Mouse (Mus musculus) layer of hippocampus, adult 9-10 months (tissue): ENCODE data around the gene Alpl.

Experiments used
- DNase-seq: peaks from one replicate; pipeline ENCODE4 v3.0.0; 2022; ENCODE audit warnings: low spot score

The Alpl gene

DNA sequence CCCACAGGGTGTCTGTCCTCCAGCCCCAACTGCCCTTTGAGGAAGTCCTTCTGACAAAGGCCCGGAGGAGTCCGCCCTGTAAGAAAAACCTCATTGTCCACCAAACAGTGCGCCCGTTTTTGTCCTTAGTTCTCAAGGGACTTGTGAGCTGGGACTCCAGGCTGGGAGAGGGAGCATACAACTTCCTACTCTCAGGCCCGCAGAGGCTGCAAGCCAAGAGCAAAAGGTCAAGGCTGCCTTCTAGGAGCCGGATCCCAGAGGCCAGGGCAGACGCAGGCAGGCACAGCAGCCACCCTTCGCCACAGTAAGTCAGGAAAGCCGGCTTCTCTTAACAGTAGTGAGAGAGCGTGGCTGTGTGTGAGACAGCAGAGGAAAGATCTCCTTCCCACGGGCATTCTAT lies 4.1 kb upstream of the Alpl start:
- no peak for DNase-seq

DNA sequence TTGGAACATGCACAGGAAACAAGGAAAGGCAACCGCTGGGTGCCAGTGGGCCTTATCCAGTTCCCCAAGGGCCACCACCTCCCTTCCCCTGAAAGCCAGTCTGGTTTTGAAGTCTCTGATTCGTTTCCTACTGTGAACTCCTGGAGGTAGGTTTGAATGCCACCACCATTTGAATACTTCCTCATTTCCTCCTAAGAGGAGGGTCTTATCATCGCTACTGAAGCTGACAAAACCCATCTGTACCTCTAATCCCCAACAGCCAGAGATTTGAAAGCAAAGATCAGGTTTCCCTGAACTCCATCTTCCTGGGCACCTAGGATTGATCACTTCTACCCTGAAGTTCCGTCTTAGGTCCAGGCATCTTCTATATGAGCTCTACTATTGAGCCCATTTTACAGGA lies 854 bp upstream of the Alpl start:
- DNase-seq: no peak

DNA sequence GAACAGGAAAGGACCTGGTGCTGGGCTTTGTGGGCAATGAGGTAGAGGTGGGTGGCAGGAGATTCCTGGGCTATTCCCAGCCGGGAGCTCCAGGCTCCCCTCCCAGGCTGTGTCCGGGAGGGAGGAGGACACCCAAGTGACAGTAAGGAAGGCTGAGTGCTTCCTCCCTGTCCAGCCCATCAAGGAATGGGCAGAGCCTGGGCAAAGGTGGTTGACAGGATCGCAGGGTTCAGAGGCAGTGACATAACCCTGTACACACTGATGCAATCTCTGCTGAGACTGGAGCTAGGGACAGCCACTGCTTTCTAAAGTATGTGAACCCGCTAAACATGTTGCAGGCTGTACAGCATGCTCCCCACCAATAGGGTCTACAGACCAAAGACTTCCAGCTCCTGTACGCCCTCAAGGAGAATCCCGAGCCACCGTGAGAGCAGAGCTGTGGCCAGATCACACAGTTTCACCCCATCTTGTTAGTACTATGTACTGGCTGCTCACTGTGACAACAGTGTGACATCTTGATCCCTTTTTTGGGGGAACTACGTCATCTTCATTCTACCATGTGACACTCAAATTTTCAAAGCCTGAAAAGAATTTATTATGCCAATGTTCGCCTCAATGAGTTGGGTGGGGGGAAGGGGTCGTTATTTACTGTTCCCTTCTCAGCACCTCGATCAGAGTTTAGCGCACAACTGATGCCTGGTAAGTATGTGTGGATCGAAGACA lies 1.8 kb downstream of the Alpl start:
- no peak for DNase-seq

DNA sequence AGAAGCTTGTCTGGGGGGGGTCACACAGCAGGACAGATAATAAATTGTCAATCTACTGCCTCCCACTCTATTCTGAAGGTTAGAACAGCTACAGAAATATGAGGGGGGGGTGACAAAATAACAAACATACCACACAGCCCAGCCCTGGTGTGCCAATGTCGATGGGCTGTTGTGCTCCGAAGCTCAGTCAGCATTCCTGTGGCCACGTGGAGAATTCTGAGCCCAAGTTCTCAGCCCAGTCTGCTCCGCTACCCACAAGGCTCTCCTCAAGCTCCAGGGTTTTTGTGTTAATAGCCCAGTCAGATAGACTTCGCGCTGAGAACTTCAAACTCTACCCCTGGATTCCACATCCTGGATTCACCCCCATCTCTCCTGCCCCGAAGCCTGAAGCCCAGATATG lies 2.6 kb downstream of the Alpl start:
- no peak for DNase-seq

DNA sequence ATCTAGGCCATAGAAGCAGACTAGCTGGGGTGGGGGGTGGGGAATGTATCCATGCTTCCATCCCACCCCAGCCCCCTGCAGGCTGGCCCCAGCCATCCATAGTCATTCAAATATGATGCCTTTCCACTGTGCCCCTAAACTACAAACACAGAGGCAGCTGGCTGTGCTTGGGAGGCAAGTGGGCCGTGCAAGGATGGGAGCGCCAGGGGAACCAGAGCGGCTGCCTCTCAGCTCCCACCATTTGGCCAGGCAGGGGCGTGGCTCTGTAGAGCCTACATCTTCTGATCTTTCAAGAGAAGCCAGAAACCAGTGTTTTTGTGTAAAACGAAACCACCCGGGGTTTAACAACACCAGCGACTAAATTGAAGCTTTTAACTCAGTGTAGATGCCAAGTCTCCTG lies 4.7 kb downstream of the Alpl start:
- no peak for DNase-seq

DNA sequence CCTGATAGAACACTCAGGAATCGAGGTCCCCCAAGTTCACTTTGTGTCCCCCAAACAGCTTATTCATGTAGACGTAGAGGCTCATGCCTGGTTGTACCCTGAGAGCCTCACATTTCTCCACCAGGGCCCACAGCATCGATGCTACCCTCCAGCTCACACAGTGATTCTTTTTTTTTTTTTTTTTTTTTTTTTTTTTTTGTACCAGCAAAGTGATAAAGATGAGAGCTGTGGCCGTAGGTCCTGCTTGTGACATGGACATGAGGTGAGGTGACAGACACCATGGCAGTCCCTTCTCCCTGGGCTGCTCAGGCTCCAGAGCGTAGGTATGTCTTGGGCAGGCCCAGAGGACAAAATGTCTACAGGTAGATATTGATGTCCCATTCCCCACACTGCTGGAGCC lies 5.2 kb downstream of the Alpl start:
- DNase-seq: no peak

DNA sequence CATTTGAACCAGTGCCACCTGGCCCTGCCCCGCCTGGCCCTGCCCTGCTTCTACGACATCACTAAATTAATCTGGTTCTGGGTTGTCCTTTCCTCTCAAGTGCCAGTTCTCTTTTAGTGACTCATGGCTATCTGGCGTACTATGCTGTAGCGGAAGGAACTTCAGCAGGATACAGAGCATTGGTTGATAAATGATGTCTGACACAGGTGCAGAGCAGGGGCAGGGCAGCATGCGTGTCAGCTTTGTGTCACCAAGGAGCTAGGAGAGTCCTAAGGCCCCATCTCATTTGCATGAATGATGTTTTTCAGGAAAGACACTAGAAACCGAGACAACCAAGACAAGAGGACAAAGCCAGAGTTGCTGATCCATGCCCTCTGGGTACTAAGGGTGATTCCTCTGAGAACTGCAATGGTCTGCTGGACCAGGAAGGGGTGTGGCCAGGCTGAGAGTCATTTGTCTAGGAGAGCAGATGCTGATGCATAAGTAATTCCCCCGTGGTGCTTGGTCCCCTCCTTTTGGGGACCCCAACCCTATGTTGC lies 7.6 kb downstream of the Alpl start:
- no peak for DNase-seq

DNA sequence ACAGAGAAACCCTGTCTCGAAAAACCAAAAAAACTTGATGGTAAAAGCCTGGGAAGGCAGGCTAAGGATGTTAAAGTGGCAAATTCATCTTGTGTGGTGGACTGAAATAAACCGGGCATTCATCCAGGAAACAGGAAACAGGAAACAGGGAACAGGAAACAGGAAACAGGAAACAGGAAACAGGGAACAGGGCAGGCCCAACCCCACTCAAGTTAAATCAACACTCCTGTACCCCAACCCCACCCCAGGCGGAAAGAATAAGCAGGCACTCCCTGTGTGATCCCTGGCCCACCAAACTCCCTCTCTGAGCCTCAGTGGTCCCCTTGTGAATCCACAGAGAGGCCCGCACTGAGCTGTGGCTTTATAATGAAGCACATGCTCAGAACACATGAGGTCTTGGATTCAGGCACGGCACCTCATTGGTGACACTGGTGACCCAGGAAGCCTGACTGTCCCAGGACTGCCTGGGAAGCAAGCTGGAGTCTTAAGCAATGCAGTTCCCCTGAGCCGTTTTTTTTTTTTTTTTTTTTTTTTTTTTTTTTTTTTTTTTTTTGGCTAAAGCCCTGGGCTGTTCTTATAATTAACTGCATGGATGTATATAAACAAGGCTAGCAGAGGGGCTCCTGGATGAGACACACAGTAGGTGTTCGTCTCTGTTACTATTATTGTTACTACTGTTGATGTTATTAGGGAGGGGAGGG lies 8.4 kb downstream of the Alpl start:
- DNase-seq: no peak

DNA sequence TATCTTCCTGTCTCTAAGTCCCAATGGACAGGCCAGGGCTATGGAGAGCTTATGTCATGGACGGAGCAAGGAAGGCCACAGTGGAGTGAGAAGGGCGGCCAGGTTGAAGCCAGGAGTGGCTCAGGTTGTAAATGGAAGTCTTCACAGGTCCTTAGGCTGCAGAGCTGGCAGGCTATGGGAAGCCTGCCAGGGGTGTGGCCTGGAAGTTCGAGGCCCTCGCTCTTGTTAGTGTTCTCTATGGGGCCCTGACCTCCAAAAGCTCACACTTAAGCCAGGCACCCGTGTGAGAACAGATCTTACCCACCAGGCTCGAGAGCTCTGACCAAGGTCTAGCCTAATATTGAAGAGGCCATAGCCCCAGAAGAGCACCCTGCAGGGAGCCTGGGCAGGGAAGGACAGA lies 9.7 kb downstream of the Alpl start:
- no peak for DNase-seq

DNA sequence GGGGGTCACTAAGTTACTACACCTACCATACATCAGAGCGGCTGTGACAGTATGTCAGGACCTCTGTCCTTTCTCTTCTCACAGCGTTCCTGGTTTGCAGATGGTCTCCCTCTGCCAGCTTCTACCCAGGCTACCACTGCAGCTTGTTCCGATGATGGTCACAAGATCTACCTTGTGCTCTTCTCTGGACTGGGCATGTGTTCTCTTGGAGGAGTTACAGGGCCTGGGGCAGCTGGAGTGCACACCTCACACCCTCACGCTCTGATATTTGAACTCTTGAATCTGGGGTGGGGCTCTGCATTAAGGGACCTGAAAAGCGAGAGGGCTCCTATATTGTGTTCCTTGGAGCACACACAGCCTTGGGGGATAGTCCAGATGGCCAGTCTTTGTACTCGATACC lies 10.9 kb downstream of the Alpl start:
- no peak for DNase-seq

DNA sequence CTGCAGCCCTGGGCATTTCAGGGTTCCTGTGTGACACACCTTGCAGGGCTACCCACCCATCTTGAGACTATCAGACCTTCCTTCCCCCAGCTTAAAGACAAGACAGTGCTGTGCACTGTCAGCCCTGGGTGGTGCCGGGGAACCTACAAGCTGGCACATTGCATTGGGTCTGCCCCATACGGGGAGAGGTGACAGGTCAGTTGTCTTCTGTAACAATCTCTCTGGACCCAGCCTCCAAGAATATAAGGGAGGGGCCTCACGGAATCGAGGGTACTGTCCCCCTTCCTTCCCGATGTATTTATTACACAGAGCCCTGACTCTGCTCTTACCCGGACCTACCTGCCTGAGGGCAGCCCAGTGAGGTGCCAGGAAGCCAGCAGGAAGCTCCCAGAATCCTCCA lies 11.4 kb downstream of the Alpl start:
- no peak for DNase-seq

DNA sequence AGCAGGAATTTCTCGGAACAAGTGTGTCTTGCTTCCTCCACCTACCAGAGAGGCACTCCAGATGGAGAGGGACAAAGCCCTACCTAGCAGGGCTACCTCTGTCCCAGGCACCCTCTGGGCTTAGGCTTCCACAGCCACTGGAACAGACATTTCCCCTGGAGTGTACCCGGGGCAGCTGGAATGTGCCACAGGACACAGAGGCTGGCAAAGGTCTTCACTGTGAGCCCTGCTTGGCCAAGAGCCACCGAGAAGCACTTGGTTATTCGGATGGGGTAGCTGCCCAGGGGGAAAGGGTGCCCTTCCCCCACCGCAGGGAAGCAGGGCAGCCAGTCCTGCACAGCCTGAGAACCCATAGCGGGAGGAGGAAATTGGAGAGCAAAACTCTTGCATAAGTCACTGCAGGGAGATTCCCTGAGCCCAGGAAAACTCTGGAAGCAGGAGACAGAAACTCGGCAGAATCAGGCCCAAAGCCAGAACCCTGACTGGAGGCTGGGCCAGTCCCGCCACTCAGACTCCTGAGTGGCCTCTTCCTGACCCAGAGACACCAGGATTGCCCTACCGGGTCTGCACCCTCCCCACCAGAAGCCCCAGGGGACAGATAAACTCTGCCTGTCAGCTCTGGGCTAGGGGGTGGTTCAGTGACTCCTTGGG lies 12.5 kb downstream of the Alpl start:
- no peak for DNase-seq

DNA sequence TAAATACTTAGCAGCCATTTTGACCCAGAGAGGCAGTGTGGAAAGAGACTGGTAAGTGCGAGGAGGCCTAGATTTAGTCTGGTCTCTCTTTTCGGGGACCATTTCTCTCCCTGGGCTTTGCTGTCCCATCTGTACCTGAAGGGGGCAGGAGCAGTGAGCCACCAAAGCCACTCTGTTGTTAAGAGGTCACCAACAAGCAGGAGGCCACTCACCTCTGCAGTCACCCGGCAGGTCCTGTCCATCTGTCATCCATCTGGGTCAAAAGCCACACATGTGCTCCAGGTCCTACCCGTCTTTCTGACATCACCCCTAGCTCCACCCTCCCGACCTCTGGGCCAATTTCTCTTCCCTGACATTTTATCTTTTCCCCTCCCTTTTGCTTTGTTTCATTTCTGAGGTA lies 14.2 kb downstream of the Alpl start:
- no peak for DNase-seq

DNA sequence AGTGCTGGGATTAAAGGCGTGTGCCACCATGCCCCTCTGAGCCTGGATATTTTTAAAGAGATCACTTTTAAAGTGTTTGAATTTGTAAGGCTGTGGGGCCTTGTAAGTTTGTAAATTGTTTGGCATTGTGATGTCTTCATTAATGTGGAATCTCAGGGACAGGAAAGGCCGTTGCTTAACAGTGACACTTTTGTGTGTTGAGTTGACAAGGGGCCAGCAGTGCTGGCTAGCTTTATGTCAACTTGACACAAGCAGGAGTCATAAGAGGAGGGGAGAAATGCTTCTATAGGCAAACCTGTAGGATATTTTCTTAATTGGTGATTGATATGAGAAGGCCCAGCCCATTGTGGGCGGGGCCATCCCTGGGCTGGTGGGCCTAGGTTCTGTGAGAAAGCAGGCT lies 15.2 kb downstream of the Alpl start:
- DNase-seq: no peak

DNA sequence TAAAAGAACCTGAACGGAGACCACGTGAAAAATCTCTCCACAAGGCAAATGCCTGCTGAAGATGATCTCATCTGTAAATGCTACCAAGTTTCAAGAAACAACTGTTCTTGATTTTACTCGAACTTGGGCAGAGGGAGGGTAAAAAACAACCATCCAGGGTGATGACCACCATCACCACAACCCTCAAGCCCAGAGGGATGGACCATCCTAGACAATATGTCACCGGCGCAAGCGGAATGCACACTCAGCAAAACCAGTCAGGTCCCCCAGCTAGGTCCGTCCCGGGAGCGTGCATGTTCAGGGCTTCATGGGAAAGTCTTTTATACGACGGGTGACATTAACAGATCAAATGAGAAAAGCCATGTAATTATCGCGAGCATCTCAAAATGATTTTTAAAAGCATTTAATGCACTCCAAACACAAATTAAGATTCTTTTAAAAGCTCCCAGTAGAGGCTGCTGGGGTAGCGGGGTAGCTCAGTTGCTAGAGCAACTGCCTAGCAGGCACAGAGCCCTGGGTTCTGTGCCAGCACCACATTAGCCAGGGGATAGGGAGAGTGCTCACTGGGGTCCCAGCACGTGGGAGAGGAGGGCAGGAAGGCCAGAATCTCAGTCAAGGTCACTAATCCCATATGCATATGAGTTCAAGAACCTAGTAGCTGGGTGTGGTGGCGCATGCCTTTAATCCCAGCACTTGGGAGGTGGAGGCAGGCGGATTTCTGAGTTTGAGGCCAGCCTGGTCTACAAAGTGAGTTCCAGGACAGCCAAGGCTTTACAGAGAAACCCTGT lies 17.6 kb downstream of the Alpl start:
- DNase-seq: no peak

DNA sequence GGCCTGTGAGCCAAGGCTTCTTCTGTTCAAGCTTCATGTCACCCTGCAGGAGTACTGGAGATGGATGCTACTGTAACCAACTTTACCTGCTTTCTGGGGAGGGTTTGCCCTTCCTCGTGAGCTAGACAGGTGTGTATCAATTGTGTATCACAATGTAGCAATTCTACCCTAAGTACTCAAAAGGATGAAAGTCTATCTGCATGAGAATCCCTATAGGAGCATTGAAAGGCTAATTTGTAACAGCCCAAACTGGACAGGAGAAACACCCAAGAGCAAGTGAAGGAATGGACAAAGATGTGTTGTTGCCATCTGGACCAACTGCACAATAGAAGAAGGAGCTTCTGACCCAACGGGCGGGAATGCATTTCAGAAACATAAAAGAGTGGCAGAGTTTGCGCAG lies 18.3 kb downstream of the Alpl start:
- DNase-seq: no peak

DNA sequence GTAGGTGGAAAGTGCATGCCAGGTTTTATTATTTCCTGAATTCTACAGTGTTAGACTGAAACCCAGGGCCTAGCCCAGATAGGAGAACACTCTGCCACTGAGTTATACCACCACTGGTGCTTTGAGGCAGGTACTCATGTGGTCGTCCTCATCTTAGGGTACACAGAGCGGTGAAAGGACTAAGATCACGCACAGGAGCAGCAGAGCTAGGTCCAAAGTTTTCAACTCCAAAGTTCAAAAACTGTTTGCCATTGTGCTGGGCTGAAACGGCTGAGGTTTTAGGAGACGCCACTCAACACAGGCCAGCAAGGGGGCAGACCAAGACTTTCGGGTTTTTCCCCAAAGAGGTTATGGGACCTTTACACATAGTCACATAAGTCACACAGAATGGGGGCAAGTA lies 21.7 kb downstream of the Alpl start:
- DNase-seq: no peak

DNA sequence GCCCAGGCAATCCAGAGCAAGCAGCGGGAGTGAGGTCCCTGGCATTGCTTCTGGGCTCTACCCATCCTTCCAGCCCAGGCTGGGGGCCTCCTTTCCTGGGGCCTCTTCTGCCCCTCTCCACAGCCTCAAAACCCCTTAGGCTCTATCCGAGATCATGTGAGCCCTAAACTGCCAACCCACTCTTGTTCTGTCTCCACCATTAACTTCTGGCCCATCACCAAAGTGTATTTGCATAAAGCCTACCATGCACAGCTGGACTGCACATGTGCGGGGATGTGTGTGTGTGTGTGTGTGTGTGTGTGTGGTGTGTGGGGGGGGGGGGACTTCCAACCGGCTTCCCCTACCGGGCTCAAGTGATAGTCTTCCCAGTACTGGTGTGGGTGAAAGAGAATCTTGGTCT lies 22.2 kb downstream of the Alpl start:
- no peak for DNase-seq

DNA sequence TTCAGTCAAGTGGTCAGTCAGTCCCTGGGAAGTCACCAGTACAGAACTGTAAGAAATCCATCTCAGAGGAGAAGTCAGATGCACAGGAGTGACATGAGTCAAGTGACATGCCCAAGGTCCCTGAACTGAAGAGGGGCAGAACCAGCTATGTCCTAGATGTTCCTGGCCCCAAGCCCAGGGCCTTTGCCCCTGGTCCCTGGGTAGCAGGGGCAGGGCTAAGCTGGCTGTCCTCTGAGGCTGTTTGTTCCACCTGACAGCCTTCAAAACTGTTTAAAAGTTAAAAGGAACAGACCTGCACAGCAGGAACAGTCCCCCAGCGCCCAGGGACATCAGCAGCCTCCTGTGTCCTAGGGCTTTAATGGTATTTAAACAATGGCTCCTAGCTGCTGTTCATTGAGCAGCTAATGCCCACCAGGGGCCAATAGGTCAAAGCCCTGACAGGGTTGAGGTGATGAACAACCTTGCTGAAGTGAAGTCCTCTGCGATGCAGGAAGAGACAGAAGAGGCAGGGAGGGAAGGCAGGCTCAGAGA lies 22.8 kb downstream of the Alpl start:
- DNase-seq: no peak

DNA sequence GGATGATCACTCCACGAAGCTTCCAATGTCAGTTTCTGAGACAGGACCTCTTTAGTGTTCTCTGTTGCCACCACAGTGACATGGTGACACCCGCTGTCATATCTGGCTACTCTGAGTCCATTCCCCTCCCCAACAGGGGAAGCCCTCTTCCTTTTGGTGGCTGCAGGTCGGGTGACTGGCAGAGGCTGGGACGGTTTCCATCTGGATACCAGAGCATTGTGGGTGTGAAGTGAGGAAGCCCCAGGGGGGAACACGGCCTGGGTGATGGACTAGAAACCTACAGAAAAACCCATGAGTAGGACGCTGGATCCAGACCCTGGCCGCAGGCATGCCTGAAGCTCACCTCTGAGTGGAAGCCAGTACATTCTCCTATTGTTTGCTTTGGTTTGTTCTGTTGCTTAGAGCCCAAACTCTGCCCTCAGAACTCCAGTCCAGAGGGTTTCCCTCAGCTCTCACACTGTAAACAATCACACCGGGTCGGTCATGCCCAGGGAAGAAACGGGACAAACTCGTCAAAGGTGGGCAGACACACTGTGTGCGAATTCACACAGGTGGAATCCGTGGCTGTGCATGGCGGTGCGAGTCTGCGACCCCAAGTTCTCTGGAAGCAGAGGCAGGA lies 23.6 kb downstream of the Alpl start:
- DNase-seq: no peak

DNA sequence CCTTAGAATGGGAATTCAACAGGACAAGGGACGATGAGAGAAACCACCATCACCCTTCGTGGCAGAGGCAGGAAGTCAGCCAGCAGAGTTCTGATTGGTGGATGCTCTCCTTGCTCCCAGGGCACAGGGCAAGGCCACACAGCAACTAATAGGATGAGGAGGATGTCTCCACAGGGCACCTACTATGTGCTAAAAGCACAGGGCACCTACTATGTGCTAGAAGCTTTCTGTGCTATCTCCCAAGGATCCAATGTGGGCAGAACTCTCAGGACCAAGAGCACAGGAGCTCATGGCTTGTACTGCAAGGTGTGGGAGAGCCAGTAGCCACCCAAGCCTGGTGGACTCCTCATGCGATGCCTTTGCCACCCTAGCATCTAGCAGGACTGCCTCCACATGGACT lies 24.4 kb downstream of the Alpl start:
- no peak for DNase-seq
